Mouse (Mus musculus) hindbrain, embryonic 16.5 days (tissue): ENCODE measurements around the gene Il1a. TPM values are rescaled to one million over a fixed set of nuclear protein-coding genes. Genes with fewer than 3 reads are reported as not detected.
A peak's percentile ranks its signal among the peaks of the same experiment; 100 is the strongest.

Experiments used
- ATAC-seq: fragments of 200-750 bp; cut with Nextera tagmentation; 2 replicates; pipeline ENCODE4 v1.8.0; 2017; ENCODE audit warnings: moderate TSS enrichment, moderate library complexity
- H3K27ac ChIP-seq: fragments of 300-500 bp; sonication (generic); 2 replicates; pipeline ENCODE4 v1.5.1; 2014; ENCODE audit warnings: low read depth, mild to moderate bottlenecking, control low read depth, low read length, moderate library complexity
- H3K27me3 ChIP-seq: fragments of 300-500 bp; sonication (generic); replicated peaks from 2 replicates; pipeline ENCODE4 v1.6.1; 2014; ENCODE audit warnings: low read length; ENCODE audit not compliant: control insufficient read depth, insufficient read depth
- H3K36me3 ChIP-seq: fragments of 300-500 bp; sonication (generic); 2 replicates; pipeline ENCODE4 v1.6.1; 2014; ENCODE audit warnings: mild to moderate bottlenecking, low read length, moderate library complexity, mixed read lengths; ENCODE audit not compliant: control insufficient read depth, insufficient read depth
- H3K4me1 ChIP-seq: fragments of 300-500 bp; sonication (generic); 2 replicates; pipeline ENCODE4 v1.6.1; 2014; ENCODE audit warnings: low read depth, low read length; ENCODE audit not compliant: control insufficient read depth, insufficient read depth
- H3K4me2 ChIP-seq: fragments of 300-500 bp; sonication (generic); 2 replicates; pipeline ENCODE4 v1.6.1; 2014; ENCODE audit warnings: mild to moderate bottlenecking, low read length, control low read depth, moderate library complexity
- H3K4me3 ChIP-seq: fragments of 300-500 bp; sonication (generic); 2 replicates; pipeline ENCODE4 v1.5.1; 2014; ENCODE audit warnings: mild to moderate bottlenecking, low read length, control low read depth, moderate library complexity
- H3K9ac ChIP-seq: fragments of 300-500 bp; sonication (generic); 2 replicates; pipeline ENCODE4 v1.6.1; 2014; ENCODE audit warnings: low read depth, mild to moderate bottlenecking, control low read depth, low read length, moderate library complexity
- H3K9me3 ChIP-seq: fragments of 300-500 bp; sonication (generic); 2 replicates; pipeline ENCODE4 v1.6.1; 2014; ENCODE audit warnings: mild to moderate bottlenecking, low read length, moderate library complexity; ENCODE audit not compliant: control insufficient read depth
- WGBS: fragments of 180-500 bp; shearing (Covaris S2); extraction: QIAGEN DNeasy Blood & Tissue Kit; methylation state at CpG from one replicate; pipeline ENCODE4 v1.1.7; 2014; 5-methylcytosine and 5-hydroxymethylcytosine counted together
- polyA plus RNA-seq: library from polyadenylated mRNA; unstranded; fragments of >200 nt; fragmentation: Nextera tagmentation; extraction: Ambion mirVana; gene quantifications from 2 replicates; pipeline ENCODE4 v1.2.1, GENCODE M21; 2015

The Il1a gene
- polyA plus RNA-seq, 1 experiment from 2014 or later: 0.34 TPM

GRCm38 (mm10) chr2:129315831-129316230 lies 6.1 kb upstream of the Il1a start:
- Histone ChIP-seq H3K4me2 (no peak overlapping the region), H3K36me3 (no peaks in the 10 kb centered on the region), H3K4me1 (no peaks in the 10 kb centered on the region), H3K9ac (no peak overlapping the region), H3K27me3 (no peaks in the 10 kb centered on the region), H3K9me3 (no peaks in the 10 kb centered on the region), H3K27ac (no peak overlapping the region), H3K4me3 (no peak overlapping the region)
- 85% methylated on average over 4 of the region's 4 CpGs for WGBS
- no peak for ATAC-seq

DNA sequence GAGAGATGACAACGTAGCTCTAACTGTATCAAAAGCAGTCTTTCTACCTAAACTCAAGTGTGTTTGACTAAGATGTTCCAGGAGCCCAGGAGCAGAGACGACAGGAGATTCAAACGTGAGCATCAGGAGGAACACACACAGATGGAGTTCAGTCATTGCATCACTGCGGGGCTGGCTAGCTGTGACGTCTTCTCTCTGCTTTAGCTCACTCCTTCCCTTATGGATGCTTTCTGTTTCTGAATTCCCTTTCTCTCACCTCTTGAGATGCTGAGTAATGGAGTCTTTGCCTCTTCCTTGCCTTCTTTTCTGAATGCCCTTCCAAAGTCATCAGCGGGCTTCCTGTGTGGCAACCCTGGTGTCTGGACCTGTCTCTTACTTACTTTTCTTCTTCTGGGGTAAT lies 5.1 kb upstream of the Il1a start:
- ATAC-seq: no peak
- no peak overlapping the region for H3K9ac ChIP-seq
- H3K27me3 ChIP-seq: no peaks in the 10 kb centered on the region
- no peaks in the 10 kb centered on the region for H3K4me1 ChIP-seq
- no peak overlapping the region for H3K4me2 ChIP-seq
- no peaks in the 10 kb centered on the region for H3K36me3 ChIP-seq
- 84% methylated on average over 6 of the region's 6 CpGs for WGBS
- no peak overlapping the region for H3K27ac ChIP-seq
- H3K9me3 ChIP-seq: no peaks in the 10 kb centered on the region
- no peak overlapping the region for H3K4me3 ChIP-seq

- Histone ChIP-seq H3K9ac (no peak overlapping the region), H3K36me3 (no peaks in the 10 kb centered on the region), H3K4me2 (no peak overlapping the region), H3K4me1 (no peaks in the 10 kb centered on the region), H3K9me3 (no peaks in the 10 kb centered on the region), H3K27ac (no peak overlapping the region), H3K4me3 (no peak overlapping the region), H3K27me3 (no peaks in the 10 kb centered on the region)
- 96% methylated on average over 1 of the region's 1 CpGs for WGBS
- no peak for ATAC-seq
Measured at GRCm38 (mm10) chr2:129313934-129314333, 4.2 kb upstream of the Il1a start.

GRCm38 (mm10) chr2:129306020-129306419 lies 3.8 kb downstream of the Il1a start:
- Histone ChIP-seq H3K27ac (no peak overlapping the region), H3K27me3 (no peaks in the 10 kb centered on the region), H3K4me1 (no peaks in the 10 kb centered on the region), H3K9me3 (no peaks in the 10 kb centered on the region), H3K9ac (no peak overlapping the region), H3K36me3 (no peaks in the 10 kb centered on the region), H3K4me3 (no peak overlapping the region), H3K4me2 (no peak overlapping the region)
- ATAC-seq: no peak
- 80% methylated on average over 4 of the region's 4 CpGs for WGBS

DNA sequence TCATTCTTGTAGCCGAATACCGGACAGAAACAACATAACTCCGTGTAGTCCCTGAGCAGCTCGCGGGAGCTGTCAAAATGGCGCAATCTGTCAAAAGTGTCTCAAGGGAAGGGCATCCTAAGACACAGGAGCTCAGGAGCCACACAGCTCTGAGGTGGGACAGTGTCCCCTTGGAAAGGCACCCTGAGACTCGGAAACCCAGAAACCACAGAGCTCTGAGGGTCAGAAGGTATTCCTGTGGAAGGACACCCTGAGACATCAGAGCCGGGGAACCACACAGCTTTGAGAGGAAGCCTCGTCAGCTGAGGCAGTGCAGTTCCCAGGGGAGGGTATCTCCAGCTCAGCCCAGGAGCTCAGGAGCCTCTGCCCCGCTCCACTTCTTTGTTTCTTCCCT lies 12.2 kb downstream of the Il1a start:
- peak; percentile 76 for ATAC-seq
- H3K4me3 ChIP-seq: peak overlapping the region; percentile 93
- H3K9me3 ChIP-seq: no peaks in the 10 kb centered on the region
- H3K9ac ChIP-seq: peak overlapping the region; percentile 84
- no peaks in the 10 kb centered on the region for H3K36me3 ChIP-seq
- no peaks in the 10 kb centered on the region for H3K27me3 ChIP-seq
- H3K27ac ChIP-seq: peak overlapping the region; percentile 92
- WGBS: under 1% methylated on average over 10 of the region's 10 CpGs
- H3K4me1 ChIP-seq: peaks cover 6% of the 10 kb centered on the region
- peak overlapping the region; percentile 82 for H3K4me2 ChIP-seq

- H3K9ac ChIP-seq: peak within 1 kb of the TSS; percentile 84
- ATAC-seq: peak; percentile 100
- peak within 1 kb of the TSS; percentile 93 for H3K4me3 ChIP-seq
- H3K27me3 ChIP-seq: no peaks in the 10 kb centered on the region
- H3K4me2 ChIP-seq: peak within 1 kb of the TSS; percentile 86
- H3K9me3 ChIP-seq: no peaks in the 10 kb centered on the region
- no peaks in the 10 kb centered on the region for H3K36me3 ChIP-seq
- under 1% methylated on average over 50 of the region's 50 CpGs for WGBS
- H3K27ac ChIP-seq: peak within 1 kb of the TSS; percentile 92
- peaks cover 6% of the 10 kb centered on the region for H3K4me1 ChIP-seq
Measured at GRCm38 (mm10) chr2:129296671-129297588, 12.8 kb downstream of the Il1a start, which contains the start of gene Ckap2l. TSS of gene Ckap2l (minus strand) at chr2:129297212.

GRCm38 (mm10) chr2:129296086-129296485 lies 13.7 kb downstream of the Il1a start:
- Histone ChIP-seq H3K4me3 (peak overlapping the region; percentile 93), H3K9ac (no peak overlapping the region; the same call in 1 of the 2 replicates), H3K27ac (no peak overlapping the region), H3K4me2 (peak overlapping the region; percentile 86), H3K36me3 (no peaks in the 10 kb centered on the region), H3K27me3 (no peaks in the 10 kb centered on the region), H3K9me3 (no peaks in the 10 kb centered on the region), H3K4me1 (peaks cover 6% of the 10 kb centered on the region)
- WGBS: 46% methylated on average over 5 of the region's 5 CpGs
- ATAC-seq: no peak

DNA sequence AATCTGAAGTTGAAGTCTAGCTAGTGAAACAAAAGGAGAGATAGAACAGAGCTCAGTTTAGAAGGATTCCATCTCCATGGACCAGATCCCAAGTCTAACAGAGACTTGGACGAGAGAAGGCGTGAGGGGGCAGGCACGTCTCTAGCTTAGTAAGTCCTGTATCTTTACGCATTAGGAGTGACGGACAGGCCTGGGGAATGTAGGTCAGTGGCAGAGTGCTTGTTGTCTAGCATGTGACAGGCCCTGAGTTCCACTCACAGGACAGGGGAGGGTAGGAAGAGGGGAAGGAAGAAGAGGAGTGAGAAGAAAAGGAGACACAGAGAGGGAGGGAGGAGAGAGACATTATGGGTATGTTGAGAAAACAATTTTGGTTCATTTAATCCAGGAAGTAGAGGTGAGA lies 14.7 kb downstream of the Il1a start:
- Histone ChIP-seq H3K36me3 (no peaks in the 10 kb centered on the region), H3K27me3 (no peaks in the 10 kb centered on the region), H3K4me1 (peaks cover 6% of the 10 kb centered on the region), H3K9ac (no peak overlapping the region), H3K4me2 (no peak overlapping the region), H3K9me3 (no peaks in the 10 kb centered on the region), H3K4me3 (no peak overlapping the region), H3K27ac (no peak overlapping the region)
- ATAC-seq: no peak
- 91% methylated on average over 5 of the region's 5 CpGs for WGBS

GRCm38 (mm10) chr2:129273823-129274222 lies 35.9 kb downstream of the Il1a start:
- ATAC-seq: no peak
- H3K9ac ChIP-seq: no peak overlapping the region
- no peaks in the 10 kb centered on the region for H3K9me3 ChIP-seq
- 97% methylated on average over 5 of the region's 5 CpGs for WGBS
- no peaks in the 10 kb centered on the region for H3K4me1 ChIP-seq
- no peak overlapping the region for H3K4me3 ChIP-seq
- H3K4me2 ChIP-seq: no peak overlapping the region
- H3K27me3 ChIP-seq: no peaks in the 10 kb centered on the region
- H3K36me3 ChIP-seq: no peaks in the 10 kb centered on the region
- H3K27ac ChIP-seq: no peak overlapping the region
